Mouse (Mus musculus) midbrain, embryonic 14.5 days (tissue): ENCODE measurements at regions not wholly inside any gene's neighbourhood (a gene's known extent, or its start where the extent isn't known, plus 50 kb on each side); places are given as distances from the start of the nearest gene placed in this dataset.
A peak's percentile ranks its signal among the peaks of the same experiment; 100 is the strongest.

Experiments used
- ATAC-seq: fragments of 200-750 bp; cut with Nextera tagmentation; 2 replicates; pipeline ENCODE4 v1.8.0; 2017; ENCODE audit warnings: moderate number of reproducible peaks, moderate library complexity; ENCODE audit not compliant: low FRiP score, low TSS enrichment
- DNase-seq: peaks from one replicate; pipeline ENCODE4 v3.0.0-alpha.2; 2015
- H3K27ac ChIP-seq: fragments of 300-500 bp; sonication (generic); replicated peaks from 2 replicates; pipeline ENCODE4 v1.5.1; 2014; ENCODE audit warnings: mild to moderate bottlenecking, low read depth, low read length, moderate library complexity
- H3K27me3 ChIP-seq: fragments of 300-500 bp; sonication (generic); 2 replicates; pipeline ENCODE4 v1.6.1; 2014; ENCODE audit warnings: low read length, control low read depth, mixed read lengths; ENCODE audit not compliant: control insufficient read depth, insufficient read depth
- H3K36me3 ChIP-seq: fragments of 300-500 bp; sonication (generic); 2 replicates; pipeline ENCODE4 v1.6.1; 2014; ENCODE audit warnings: low read length, control low read depth; ENCODE audit not compliant: control insufficient read depth, insufficient read depth
- H3K4me1 ChIP-seq: fragments of 300-500 bp; sonication (generic); 2 replicates; pipeline ENCODE4 v1.6.1; 2014; ENCODE audit warnings: mild to moderate bottlenecking, antibody characterized with exemption, low read length, control low read depth; ENCODE audit not compliant: control insufficient read depth, insufficient read depth
- H3K4me2 ChIP-seq: fragments of 300-500 bp; sonication (generic); 2 replicates; pipeline ENCODE4 v1.6.1; 2014; ENCODE audit warnings: mild to moderate bottlenecking, low read length, moderate library complexity
- H3K4me3 ChIP-seq: fragments of 300-500 bp; sonication (generic); replicated peaks from 2 replicates; pipeline ENCODE4 v1.5.1; 2014; ENCODE audit warnings: low read depth, low read length
- H3K9ac ChIP-seq: fragments of 300-500 bp; sonication (generic); replicated peaks from 2 replicates; pipeline ENCODE4 v1.6.1; 2014; ENCODE audit warnings: mild to moderate bottlenecking, low read length, moderate library complexity
- H3K9me3 ChIP-seq: fragments of 300-500 bp; sonication (generic); 2 replicates; pipeline ENCODE4 v1.6.1; 2016; ENCODE audit warnings: low read length, control low read depth, mixed read lengths; ENCODE audit not compliant: control insufficient read depth
- WGBS: fragments of 180-500 bp; shearing (Covaris S2); extraction: QIAGEN DNeasy Blood & Tissue Kit; methylation state at CpG from one replicate; pipeline ENCODE4 v1.1.7; 2014; 5-methylcytosine and 5-hydroxymethylcytosine counted together

DNA sequence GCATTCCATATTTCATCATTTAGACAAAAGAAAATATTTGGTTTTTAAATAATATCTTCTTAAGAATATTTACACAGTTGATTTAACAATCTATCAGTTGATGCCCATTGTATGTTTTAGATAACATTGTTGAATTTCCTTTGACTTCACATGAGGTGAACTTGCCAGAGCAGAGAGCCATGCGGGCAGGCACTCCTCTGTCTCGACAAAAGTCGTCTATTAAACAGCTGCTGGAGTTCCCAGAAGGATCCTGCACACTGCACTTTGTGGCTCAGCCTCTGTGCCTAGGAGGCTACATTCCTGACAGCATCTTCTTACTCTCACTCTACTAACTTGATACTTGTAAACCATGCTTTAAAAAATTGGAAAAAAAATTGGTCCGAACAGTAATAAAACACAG, 221.7 kb upstream of the Pde3a start:
- WGBS = 77% methylated on average over 4 of the region's 4 CpGs
- Histone ChIP-seq H3K9me3 (no peaks in the 10 kb centered on the region), H3K4me2 (no peak overlapping the region), H3K27me3 (no peaks in the 10 kb centered on the region), H3K4me1 (no peaks in the 10 kb centered on the region), H3K27ac (no peak overlapping the region), H3K4me3 (no peak overlapping the region), H3K9ac (no peak overlapping the region), H3K36me3 (no peaks in the 10 kb centered on the region)
- ATAC-seq (no peak), DNase-seq (no peak)

GRCm38 (mm10) chr6:141027787-141028186, 221.3 kb upstream of the Pde3a start:
- Histone ChIP-seq H3K36me3 (no peaks in the 10 kb centered on the region), H3K4me3 (no peak overlapping the region), H3K9ac (no peak overlapping the region), H3K9me3 (no peaks in the 10 kb centered on the region), H3K27me3 (no peaks in the 10 kb centered on the region), H3K27ac (no peak overlapping the region), H3K4me1 (no peaks in the 10 kb centered on the region), H3K4me2 (no peak overlapping the region)
- 86% methylated on average over 5 of the region's 5 CpGs for WGBS
- ATAC-seq = no peak
- no peak for DNase-seq

DNA sequence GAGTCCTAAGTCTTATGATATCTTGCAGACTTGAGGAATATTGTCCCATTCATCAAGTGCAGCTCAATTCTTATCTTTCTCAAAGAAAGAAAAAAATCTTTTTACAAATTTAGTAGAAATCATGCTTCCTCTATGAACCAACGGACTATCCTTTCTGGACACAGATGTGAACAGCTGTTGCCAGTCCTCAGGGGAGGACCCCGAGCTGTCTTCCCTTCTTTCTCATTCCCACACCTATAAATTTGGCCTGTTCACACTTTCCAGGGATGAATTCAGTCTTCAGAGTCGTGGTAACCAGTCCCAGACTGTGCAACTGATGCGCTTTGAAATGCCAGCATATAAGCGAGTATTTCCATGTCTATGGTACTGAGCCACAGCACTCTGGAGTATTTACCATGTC, 214.2 kb upstream of the Pde3a start:
- no peak for ATAC-seq
- 83% methylated on average over 5 of the region's 5 CpGs for WGBS
- Histone ChIP-seq H3K9me3 (no peaks in the 10 kb centered on the region), H3K4me2 (no peak overlapping the region), H3K27me3 (no peaks in the 10 kb centered on the region), H3K4me3 (no peak overlapping the region), H3K27ac (no peak overlapping the region), H3K36me3 (no peaks in the 10 kb centered on the region), H3K4me1 (no peaks in the 10 kb centered on the region), H3K9ac (no peak overlapping the region)
- no peak for DNase-seq

DNA sequence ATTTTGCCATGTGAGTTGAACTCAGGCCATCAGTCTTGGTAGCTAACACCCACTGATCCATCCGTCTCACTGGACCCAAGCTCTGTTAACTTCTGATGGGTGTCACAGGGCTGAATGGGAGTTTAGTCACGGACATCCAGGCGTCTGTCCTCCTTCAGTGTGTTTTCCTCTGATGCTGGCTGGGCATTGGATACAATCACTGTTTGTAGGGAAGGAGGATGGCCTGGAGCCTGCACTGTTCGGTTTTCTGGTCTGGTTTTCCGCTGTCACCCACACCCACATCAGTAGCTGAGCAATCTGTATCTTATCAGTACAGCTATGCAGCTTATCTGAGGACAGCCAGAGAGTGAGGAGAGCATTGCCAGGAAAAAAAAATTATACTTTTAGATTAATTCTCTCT, 207.7 kb upstream of the Pde3a start:
- Histone ChIP-seq H3K4me3 (no peak overlapping the region), H3K9ac (no peak overlapping the region), H3K27me3 (no peaks in the 10 kb centered on the region), H3K4me2 (no peak overlapping the region), H3K27ac (no peak overlapping the region), H3K36me3 (no peaks in the 10 kb centered on the region), H3K9me3 (no peaks in the 10 kb centered on the region), H3K4me1 (0 out of 2 replicates have a peak, but pooled peaks cover 5% of the 10 kb centered on the region)
- ATAC-seq = no peak
- DNase-seq = peak; percentile 4
- 46% methylated on average over 5 of the region's 5 CpGs for WGBS

DNA sequence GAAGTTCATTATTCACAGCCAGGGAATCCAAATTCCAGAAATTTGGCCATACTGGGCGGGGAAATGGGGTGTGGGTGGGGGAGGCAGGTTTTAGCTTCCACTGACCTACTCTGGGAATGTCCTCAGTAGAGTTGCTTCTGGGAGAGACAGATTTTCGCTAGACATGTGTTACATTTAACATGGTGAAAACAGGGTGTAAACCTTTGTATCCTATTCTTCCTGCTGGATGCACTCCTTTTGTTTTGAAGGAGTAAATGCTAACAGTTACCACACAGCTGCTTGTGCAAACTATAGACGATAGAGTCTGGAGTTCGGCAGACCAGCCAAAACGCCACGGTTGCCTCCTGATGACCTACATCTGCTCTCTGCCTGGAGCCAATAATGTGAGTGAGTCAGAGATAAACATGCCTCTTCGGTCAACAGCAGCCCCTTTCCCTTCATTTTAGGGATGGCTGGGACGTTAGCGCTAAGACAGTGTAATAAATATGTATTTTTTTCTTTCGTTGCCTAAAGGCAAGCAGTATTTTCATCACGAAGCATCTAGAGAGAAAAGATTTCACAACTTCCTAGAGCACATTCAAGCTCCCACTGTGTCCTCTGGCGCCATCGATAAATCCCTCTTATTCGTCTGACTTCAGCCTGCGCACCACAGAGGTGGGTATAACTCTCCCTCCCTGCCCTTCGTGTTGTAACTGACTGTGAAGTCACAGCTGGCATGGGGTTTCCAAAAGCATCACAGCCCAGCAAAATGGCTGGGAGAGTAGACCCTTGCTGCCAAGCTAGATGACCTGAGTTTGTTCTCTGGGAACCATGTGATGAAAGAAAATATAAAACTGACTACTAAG, 207.1 kb upstream of the Pde3a start:
- Histone ChIP-seq H3K4me1 (0 out of 2 replicates have a peak, but pooled peaks cover 5% of the 10 kb centered on the region), H3K27ac (no peak overlapping the region), H3K27me3 (no peaks in the 10 kb centered on the region), H3K9me3 (no peaks in the 10 kb centered on the region), H3K36me3 (no peaks in the 10 kb centered on the region), H3K4me3 (no peak overlapping the region), H3K4me2 (no peak overlapping the region), H3K9ac (no peak overlapping the region)
- WGBS = 74% methylated on average over 16 of the region's 16 CpGs
- ATAC-seq (no peak), DNase-seq (peak; percentile 15)

- H3K36me3 ChIP-seq = no peaks in the 10 kb centered on the region
- DNase-seq = no peak
- H3K9ac ChIP-seq = no peak overlapping the region
- 93% methylated on average over 2 of the region's 2 CpGs for WGBS
- H3K27me3 ChIP-seq = no peaks in the 10 kb centered on the region
- H3K4me1 ChIP-seq = no peaks in the 10 kb centered on the region
- no peak for ATAC-seq
- H3K4me2 ChIP-seq = no peak overlapping the region
- H3K9me3 ChIP-seq = no peaks in the 10 kb centered on the region
- no peak overlapping the region for H3K27ac ChIP-seq
- H3K4me3 ChIP-seq = no peak overlapping the region
These were observed 200.8 kb upstream of the Pde3a start for GRCm38 (mm10) chr6:141048271-141048670.

GRCm38 (mm10) chr6:141050038-141050684, 198.9 kb upstream of the Pde3a start:
- 63% methylated on average over 11 of the region's 11 CpGs for WGBS
- Histone ChIP-seq H3K4me3 (no peak overlapping the region), H3K36me3 (no peaks in the 10 kb centered on the region), H3K9me3 (no peaks in the 10 kb centered on the region), H3K4me1 (no peaks in the 10 kb centered on the region), H3K4me2 (no peak overlapping the region), H3K9ac (no peak overlapping the region), H3K27ac (no peak overlapping the region), H3K27me3 (no peaks in the 10 kb centered on the region)
- ATAC-seq = 0 out of 2 replicates have a peak, but pooled peaks have one; percentile 50
- no peak for DNase-seq

DNA sequence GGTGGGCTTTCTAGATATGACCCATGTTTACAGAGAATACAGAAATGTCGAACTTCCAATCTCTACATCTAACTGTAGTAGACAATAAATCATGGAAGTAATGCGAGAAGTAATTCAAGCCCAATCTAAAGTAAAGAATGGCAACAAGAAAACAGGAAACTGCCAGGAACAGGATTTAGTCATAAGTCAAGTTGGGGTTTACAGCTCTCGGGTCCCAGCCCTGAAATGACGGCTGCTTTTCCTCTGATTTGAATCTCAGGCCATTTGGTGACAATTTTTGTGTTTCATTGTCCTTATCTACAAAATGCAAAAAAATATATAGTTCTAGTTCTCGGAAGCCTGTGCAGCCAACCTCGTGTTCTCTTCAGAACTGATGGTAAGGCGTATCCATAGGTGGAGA, 195.0 kb upstream of the Pde3a start:
- Histone ChIP-seq H3K4me1 (no peaks in the 10 kb centered on the region), H3K27ac (no peak overlapping the region), H3K4me2 (no peak overlapping the region), H3K9me3 (no peaks in the 10 kb centered on the region), H3K36me3 (no peaks in the 10 kb centered on the region), H3K4me3 (no peak overlapping the region), H3K27me3 (no peaks in the 10 kb centered on the region), H3K9ac (no peak overlapping the region)
- DNase-seq = no peak
- no peak for ATAC-seq
- WGBS = 93% methylated on average over 7 of the region's 7 CpGs
